In the genomic region with DNA sequence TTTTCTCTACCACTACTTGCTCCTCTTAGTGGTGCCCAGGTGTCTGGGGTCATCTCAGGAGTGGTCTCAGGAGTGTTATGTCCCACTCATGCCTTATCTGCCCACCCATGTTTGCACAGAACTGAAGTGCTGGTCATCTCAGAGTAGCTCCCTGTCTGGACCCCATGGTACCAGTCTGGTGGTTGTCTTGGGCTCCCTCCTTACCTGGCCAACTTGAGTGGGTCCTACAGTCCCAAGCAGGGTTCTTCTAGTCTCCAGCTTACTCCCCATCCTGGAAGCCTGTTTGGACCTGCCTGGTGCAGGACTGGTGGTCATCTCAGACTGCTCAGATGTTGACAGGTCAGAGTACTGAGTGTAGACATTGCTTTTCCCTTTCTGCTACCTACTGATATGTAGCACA, we compare ENCODE assay signal across 24 mouse cellular contexts.
A peak's percentile ranks its signal among the peaks of the same experiment; 100 is the strongest.
DNase-seq lines count a peak whose midpoint lies in the region; ATAC-seq lines count a peak whose summit lies in the region.
"Had no signal": no experiment of that assay in that cellular context is flagged by ENCODE, and none has a peak within 500 bp of the region (broad histone marks: within the 10 kb centered on the region; RNA-seq: fewer than 3 reads in every experiment).

No protein-coding gene starts in this region.

- no peaks in the 10 kb centered on the region for H3K36me3 ChIP-seq in hindbrain, embryonic 11.5 days (ENCODE audit: control insufficient read depth, insufficient read depth, low read length)
- no peaks in the 10 kb centered on the region for H3K36me3 ChIP-seq in hindbrain, embryonic 16.5 days (ENCODE audit: control insufficient read depth, insufficient read depth, low read length)
- H3K36me3 ChIP-seq in midbrain, embryonic 11.5 days (ENCODE audit: control insufficient read depth, insufficient read depth, low read length): no peaks in the 10 kb centered on the region
- no peaks in the 10 kb centered on the region for H3K36me3 ChIP-seq in midbrain, embryonic 16.5 days (ENCODE audit: control insufficient read depth, insufficient read depth, low read length)
- H3K36me3 ChIP-seq in embryonic facial prominence, embryonic 14.5 days (ENCODE audit: control insufficient read depth, insufficient read depth, low read length): no peaks in the 10 kb centered on the region
- H3K36me3 ChIP-seq: embryonic facial prominence, embryonic 15.5 days; forebrain, embryonic 12.5 days; heart, embryonic 10.5 days; heart, embryonic 13.5 days; hindbrain, embryonic 12.5 days had no signal

- H3K9me3 ChIP-seq in hindbrain, embryonic 11.5 days (ENCODE audit: control insufficient read depth, low read length): no peaks in the 10 kb centered on the region
- no peaks in the 10 kb centered on the region for H3K9me3 ChIP-seq in hindbrain, embryonic 16.5 days (ENCODE audit: control insufficient read depth, low read length)
- H3K9me3 ChIP-seq in midbrain, embryonic 11.5 days (ENCODE audit: control insufficient read depth, low read length): no peaks in the 10 kb centered on the region
- H3K9me3 ChIP-seq in midbrain, embryonic 16.5 days (replicated peaks; ENCODE audit: control insufficient read depth, low read length, poor library complexity, severe bottlenecking): no peaks in the 10 kb centered on the region
- H3K9me3 ChIP-seq in embryonic facial prominence, embryonic 14.5 days (ENCODE audit: control insufficient read depth, low read length): no peaks in the 10 kb centered on the region
- H3K9me3 ChIP-seq: embryonic facial prominence, embryonic 15.5 days; forebrain, embryonic 12.5 days; heart, embryonic 10.5 days; heart, embryonic 13.5 days; hindbrain, embryonic 12.5 days had no signal

- H3K27me3 ChIP-seq in hindbrain, embryonic 11.5 days (ENCODE audit: control insufficient read depth, insufficient read depth, low read length): no peaks in the 10 kb centered on the region
- H3K27me3 ChIP-seq in hindbrain, embryonic 16.5 days (replicated peaks; ENCODE audit: control insufficient read depth, insufficient read depth, low read length): no peaks in the 10 kb centered on the region
- H3K27me3 ChIP-seq in midbrain, embryonic 11.5 days (ENCODE audit: control insufficient read depth, insufficient read depth, low read length): no peaks in the 10 kb centered on the region
- no peaks in the 10 kb centered on the region for H3K27me3 ChIP-seq in midbrain, embryonic 16.5 days (ENCODE audit: control insufficient read depth, insufficient read depth, low read depth, low read length)
- H3K27me3 ChIP-seq in embryonic facial prominence, embryonic 14.5 days (replicated peaks; ENCODE audit: control insufficient read depth, insufficient read depth, low read length): no peaks in the 10 kb centered on the region
- H3K27me3 ChIP-seq: embryonic facial prominence, embryonic 15.5 days; forebrain, embryonic 12.5 days; heart, embryonic 13.5 days; hindbrain, embryonic 12.5 days had no signal

- H3K4me3 ChIP-seq in hindbrain, embryonic 11.5 days (ENCODE audit: low read depth, low read length): no peak overlapping the region
- H3K4me3 ChIP-seq in hindbrain, embryonic 16.5 days (ENCODE audit: low read length): no peak overlapping the region
- no peak overlapping the region for H3K4me3 ChIP-seq in midbrain, embryonic 11.5 days (ENCODE audit: low read depth, low read length)
- no peak overlapping the region for H3K4me3 ChIP-seq in midbrain, embryonic 16.5 days (ENCODE audit: low read depth, low read length)
- H3K4me3 ChIP-seq in embryonic facial prominence, embryonic 14.5 days (ENCODE audit: low read depth, low read length): no peak overlapping the region
- H3K4me3 ChIP-seq: embryonic facial prominence, embryonic 15.5 days; forebrain, embryonic 12.5 days; heart, adult 2 months; heart, embryonic 10.5 days; heart, embryonic 13.5 days; hindbrain, embryonic 12.5 days had no signal

- no peak for DNase-seq in hindbrain, embryonic 11.5 days (ENCODE audit: low spot score)
- DNase-seq in midbrain, embryonic 11.5 days (ENCODE audit: low spot score, missing footprints): no peak
- DNase-seq in embryonic facial prominence, embryonic 14.5 days (ENCODE audit: low spot score): no peak
- no peak for DNase-seq in thymus, postnatal 14 days
- DNase-seq: adrenal gland, adult 2 months; adrenal gland, postnatal 14 days; cerebellum, adult 11 months; cerebellum, adult 2 months; cerebellum, adult 9-11 months; cerebellum, postnatal 25 days; gastrocnemius, postnatal 10 days; gastrocnemius, postnatal 36 days; heart, adult 2 months; heart, postnatal 14 days; heart, postnatal 4 days had no signal

- peak; percentile 43; the same call in 1 of the 2 replicates for ATAC-seq in hindbrain, embryonic 11.5 days (ENCODE audit: low FRiP score)
- no peak for ATAC-seq in hindbrain, embryonic 16.5 days
- peak; percentile 50; the same call in 1 of the 2 replicates for ATAC-seq in midbrain, embryonic 11.5 days (ENCODE audit: low FRiP score)
- ATAC-seq in midbrain, embryonic 16.5 days: no peak
- ATAC-seq in embryonic facial prominence, embryonic 14.5 days (ENCODE audit: low read depth): 0 out of 2 replicates have a peak, but pooled peaks have one; percentile 9
- ATAC-seq: CD4-positive, CD25-positive, alpha-beta regulatory T cell, adult 4 months; forebrain, embryonic 16.5 days had no signal

- H3K27ac ChIP-seq in hindbrain, embryonic 11.5 days (ENCODE audit: low read depth, low read length): no peak overlapping the region
- no peak overlapping the region for H3K27ac ChIP-seq in hindbrain, embryonic 16.5 days (ENCODE audit: low read depth, low read length)
- H3K27ac ChIP-seq in midbrain, embryonic 11.5 days (ENCODE audit: low read depth, low read length): no peak overlapping the region
- H3K27ac ChIP-seq in midbrain, embryonic 16.5 days (ENCODE audit: low read length): no peak overlapping the region
- no peak overlapping the region for H3K27ac ChIP-seq in embryonic facial prominence, embryonic 14.5 days (replicated peaks; ENCODE audit: low read depth, low read length)
- H3K27ac ChIP-seq: embryonic facial prominence, embryonic 15.5 days; forebrain, embryonic 12.5 days; heart, adult 2 months; heart, embryonic 10.5 days; heart, embryonic 13.5 days; hindbrain, embryonic 12.5 days had no signal

- no peaks in the 10 kb centered on the region for H3K4me1 ChIP-seq in hindbrain, embryonic 11.5 days (replicated peaks; ENCODE audit: control insufficient read depth, insufficient read depth, low read length)
- no peaks in the 10 kb centered on the region for H3K4me1 ChIP-seq in hindbrain, embryonic 16.5 days (ENCODE audit: control insufficient read depth, insufficient read depth, low read depth, low read length)
- H3K4me1 ChIP-seq in midbrain, embryonic 11.5 days (ENCODE audit: control insufficient read depth, insufficient read depth, low read length): no peaks in the 10 kb centered on the region
- H3K4me1 ChIP-seq in midbrain, embryonic 16.5 days (ENCODE audit: control insufficient read depth, insufficient read depth, low read length): no peaks in the 10 kb centered on the region
- H3K4me1 ChIP-seq in embryonic facial prominence, embryonic 14.5 days (ENCODE audit: control insufficient read depth, insufficient read depth, low read length): no peaks in the 10 kb centered on the region
- H3K4me1 ChIP-seq: embryonic facial prominence, embryonic 15.5 days; forebrain, embryonic 12.5 days; heart, embryonic 10.5 days; heart, embryonic 13.5 days; hindbrain, embryonic 12.5 days had no signal

- no peak overlapping the region for H3K9ac ChIP-seq in hindbrain, embryonic 11.5 days (ENCODE audit: low read depth, low read length)
- H3K9ac ChIP-seq in hindbrain, embryonic 16.5 days (ENCODE audit: low read depth, low read length): no peak overlapping the region
- H3K9ac ChIP-seq in midbrain, embryonic 11.5 days (ENCODE audit: low read length): no peak overlapping the region
- H3K9ac ChIP-seq in midbrain, embryonic 16.5 days (ENCODE audit: low read depth, low read length): no peak overlapping the region
- no peak overlapping the region for H3K9ac ChIP-seq in embryonic facial prominence, embryonic 14.5 days (ENCODE audit: low read depth, low read length)
- H3K9ac ChIP-seq: embryonic facial prominence, embryonic 15.5 days; forebrain, embryonic 12.5 days; heart, embryonic 13.5 days; hindbrain, embryonic 12.5 days had no signal

- H3K4me2 ChIP-seq in hindbrain, embryonic 11.5 days (replicated peaks; ENCODE audit: low read depth, low read length): no peak overlapping the region
- H3K4me2 ChIP-seq in hindbrain, embryonic 16.5 days (ENCODE audit: low read length): no peak overlapping the region
- no peak overlapping the region for H3K4me2 ChIP-seq in midbrain, embryonic 11.5 days
- no peak overlapping the region for H3K4me2 ChIP-seq in midbrain, embryonic 16.5 days (ENCODE audit: low read length)
- no peak overlapping the region for H3K4me2 ChIP-seq in embryonic facial prominence, embryonic 14.5 days (ENCODE audit: low read depth, low read length)
- H3K4me2 ChIP-seq: embryonic facial prominence, embryonic 15.5 days; forebrain, embryonic 12.5 days; heart, embryonic 13.5 days; hindbrain, embryonic 12.5 days had no signal

Comparison
In these comparisons a context has a peak if more than half of its experiments do, and no peak if none do; other contexts are left out.
1. ATAC-seq: peak in hindbrain, embryonic 11.5 days (single experiment), midbrain, embryonic 11.5 days (single experiment) and embryonic facial prominence, embryonic 14.5 days (single experiment); none in hindbrain, embryonic 16.5 days (single experiment) and midbrain, embryonic 16.5 days (single experiment).